Mouse (Mus musculus): ENCODE data around the gene Ctnna3.
"Not testable (repeated sequence)": the region's sequence is repeated elsewhere in the genome, so short reads cannot be mapped to it uniquely, and the experiment has no call there.

Gene Ctnna3

DNA sequence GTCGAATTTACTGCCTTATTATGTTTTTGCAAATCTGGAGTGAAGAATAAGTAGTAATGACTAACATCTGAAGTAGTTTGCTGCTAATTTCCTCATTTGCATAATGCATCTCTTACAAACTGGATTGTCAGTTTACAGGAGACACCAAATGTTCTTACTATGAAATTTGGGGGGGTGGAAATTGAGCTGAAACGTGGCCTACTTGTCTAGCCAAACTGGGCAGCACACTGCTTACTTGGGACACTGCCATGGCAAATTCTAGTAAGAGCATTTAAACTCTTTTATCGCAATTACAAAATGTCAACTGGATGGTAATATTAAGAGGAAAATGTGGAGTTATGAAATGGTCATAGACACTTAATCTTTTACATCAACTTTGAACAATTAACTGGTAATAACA is 716.6 kb downstream of the Ctnna3 start:
- DNase-seq (ENCODE audit: low read depth, low spot score), result no peak

DNA sequence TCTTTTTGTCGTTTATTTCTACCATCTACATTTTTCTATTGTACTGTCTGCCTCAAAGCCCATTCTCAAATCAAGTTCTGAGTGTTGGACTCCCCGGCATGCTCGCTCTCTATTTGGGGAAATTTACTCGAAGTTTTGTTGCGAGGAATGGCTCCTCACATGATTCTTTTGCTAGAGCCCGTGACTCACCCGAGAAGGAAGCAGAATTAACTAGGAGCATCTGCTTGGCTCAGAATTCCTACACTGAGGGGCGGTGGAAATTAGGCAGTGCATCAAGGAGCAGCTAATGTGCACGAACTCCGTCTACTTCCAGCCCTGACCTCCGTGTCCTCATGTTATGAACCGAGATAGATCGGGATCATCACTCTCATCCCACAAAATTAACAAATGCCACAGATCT is 751.8 kb downstream of the Ctnna3 start:
- DNase-seq (ENCODE audit: low read depth, low spot score), result no peak

DNA sequence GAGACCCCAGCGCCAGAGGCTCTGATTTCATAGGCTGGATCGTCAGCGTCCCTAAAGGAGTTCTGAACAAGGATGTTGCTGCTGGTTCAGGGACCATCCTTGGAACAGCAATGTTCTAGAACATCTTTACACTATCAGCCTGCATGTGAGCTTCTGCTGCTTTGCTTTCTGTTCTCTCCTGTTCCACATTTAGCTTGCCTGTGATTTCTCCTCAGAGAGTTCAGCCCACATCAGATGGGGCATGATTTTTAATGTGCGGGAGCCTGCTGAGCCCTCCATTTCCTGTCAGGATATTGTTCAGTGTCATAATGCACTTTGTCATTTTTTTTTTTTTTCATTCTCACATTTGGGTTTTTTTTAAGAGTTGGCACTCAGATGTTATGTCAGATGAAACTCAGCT is 752.8 kb downstream of the Ctnna3 start:
- DNase-seq (ENCODE audit: low read depth, low spot score), result no peak

DNA sequence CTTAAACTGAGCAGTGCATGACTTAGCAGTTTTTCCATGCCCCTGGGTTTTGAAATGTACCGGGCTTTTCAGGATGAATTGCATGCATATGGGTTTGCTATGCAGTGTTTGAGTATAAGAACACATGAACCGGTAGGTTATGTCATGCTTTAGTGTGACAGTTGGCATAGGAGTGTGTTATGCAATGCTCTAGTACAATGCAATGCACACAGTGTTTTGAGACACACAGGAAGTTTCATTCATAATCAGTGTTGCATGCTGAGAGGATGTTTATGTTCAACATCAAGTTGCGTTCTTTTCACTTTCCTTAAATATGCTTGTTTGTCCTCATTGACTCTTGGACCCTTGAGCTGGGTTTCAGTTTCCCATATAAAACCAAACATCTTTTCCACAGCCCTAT is 758.1 kb downstream of the Ctnna3 start:
- no peak for DNase-seq (ENCODE audit: low read depth, low spot score)

DNA sequence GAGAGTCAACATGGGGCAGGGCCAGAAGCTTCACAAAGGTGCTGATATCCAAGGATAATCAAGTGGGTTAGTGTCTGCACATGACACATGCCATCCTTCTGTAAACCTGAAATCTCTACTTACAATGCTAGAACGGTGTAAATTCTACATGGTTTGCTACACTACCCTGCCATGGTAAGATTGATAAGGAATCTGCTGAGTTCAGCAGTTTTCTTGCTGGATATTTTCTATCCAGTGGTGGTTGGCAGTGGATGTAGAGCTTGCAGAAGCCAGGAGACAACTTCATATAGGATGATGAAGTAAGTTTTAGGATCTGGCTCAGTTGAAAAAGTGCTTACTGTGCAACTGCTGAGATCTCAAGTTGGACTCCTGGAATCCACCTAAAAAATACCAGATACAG is 767.7 kb downstream of the Ctnna3 start:
- DNase-seq (ENCODE audit: low read depth, low spot score), result no peak

DNA sequence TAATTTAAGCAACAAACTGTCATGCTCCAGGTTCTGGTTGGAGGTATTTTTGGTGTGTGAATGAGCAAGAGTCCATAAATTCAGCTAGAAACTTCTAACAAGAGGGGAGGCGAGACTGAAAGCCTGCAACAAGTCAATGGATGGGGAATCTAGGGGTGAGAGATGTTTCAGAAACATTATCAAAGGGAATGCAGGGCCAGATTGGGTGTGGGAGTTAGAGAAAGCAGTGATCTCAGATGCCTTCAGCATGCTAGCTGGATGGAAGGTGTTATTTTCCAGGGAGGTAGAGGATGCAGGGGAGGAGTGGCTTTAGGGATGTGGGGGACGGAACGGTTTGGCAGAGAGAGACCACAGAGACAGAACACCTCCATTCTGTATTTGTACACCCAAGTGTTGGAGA is 785.7 kb downstream of the Ctnna3 start:
- DNase-seq (ENCODE audit: low read depth, low spot score), result no peak

DNA sequence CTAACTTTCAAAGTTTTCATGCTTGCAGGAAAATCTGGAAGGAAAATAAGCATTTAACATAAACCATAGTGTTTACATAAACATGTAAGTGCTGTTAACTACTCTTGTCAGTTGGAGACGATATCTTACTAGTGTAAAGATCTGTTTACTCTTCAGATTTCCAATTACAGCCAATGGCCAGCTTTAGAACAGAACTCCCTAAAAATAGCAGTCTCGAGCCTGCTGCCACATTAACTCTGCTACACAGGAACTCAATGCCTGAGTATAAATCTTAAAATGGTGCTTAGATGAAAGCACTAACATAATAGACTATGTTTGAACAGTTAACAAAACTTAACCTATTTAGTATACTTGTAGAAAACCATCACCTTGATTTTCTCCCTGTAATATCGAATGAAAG is 793.1 kb downstream of the Ctnna3 start:
- no peak for DNase-seq (ENCODE audit: low read depth, low spot score)

DNA sequence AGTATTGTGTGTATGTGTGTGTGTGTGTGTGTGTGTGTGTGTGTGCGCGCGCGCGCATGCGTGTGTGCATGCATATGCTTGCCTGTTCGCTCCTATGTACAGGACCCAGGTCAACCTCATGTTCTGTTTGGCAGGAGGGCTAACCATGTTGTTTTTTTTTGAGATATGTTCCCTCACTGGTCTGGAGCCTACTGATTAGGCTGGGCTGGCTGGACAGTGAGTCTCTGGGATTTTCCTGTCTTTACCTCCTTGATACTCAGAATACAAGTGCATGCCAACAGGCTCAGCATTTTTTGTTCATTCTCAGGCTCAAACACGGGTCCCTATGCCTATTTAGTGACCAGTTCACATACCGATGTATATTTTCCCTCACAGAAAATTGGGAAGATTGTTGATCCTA is 794.1 kb downstream of the Ctnna3 start:
- DNase-seq (ENCODE audit: low read depth, low spot score), result no peak

DNA sequence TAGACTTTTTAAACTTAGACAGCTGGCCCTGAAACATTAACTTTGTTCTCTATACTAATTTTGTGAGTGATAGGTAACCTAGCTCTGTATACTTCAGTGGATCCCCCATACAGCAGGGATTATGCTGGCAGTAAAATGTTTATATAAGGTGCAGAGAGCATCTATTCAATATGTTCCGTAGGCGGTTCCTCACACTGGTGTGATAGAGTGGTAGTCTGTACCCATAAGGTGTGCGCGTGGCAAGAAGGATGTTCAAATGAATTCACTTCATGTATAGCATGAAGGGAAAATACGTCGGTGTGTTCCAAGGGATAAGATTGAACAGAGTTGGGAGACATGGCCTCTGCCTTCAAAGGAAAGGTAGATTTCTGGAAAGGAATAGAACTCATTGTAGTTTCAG is 794.5 kb downstream of the Ctnna3 start:
- DNase-seq (ENCODE audit: low read depth, low spot score), result no peak

DNA sequence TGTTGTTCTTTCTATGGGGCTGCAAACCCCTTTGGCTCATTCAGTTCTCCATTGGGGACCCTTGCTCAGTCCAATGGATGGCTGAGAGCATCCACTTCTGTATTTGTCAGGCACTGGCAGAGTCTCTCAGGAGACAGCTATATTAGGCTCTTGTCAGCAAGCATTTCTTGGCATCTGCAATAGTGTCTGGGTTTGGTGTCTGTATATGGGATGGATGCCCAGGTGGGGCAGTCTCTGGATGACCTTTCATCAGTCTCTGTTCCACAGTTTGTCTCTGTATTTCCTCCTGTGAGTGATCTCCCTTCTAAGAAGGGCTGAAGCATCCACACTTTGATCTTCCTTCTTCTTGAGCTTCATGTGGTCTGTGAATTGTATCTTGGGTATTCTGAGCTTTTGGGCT is 795.9 kb downstream of the Ctnna3 start:
- DNase-seq (ENCODE audit: low read depth, low spot score), result not testable (repeated sequence)

DNA sequence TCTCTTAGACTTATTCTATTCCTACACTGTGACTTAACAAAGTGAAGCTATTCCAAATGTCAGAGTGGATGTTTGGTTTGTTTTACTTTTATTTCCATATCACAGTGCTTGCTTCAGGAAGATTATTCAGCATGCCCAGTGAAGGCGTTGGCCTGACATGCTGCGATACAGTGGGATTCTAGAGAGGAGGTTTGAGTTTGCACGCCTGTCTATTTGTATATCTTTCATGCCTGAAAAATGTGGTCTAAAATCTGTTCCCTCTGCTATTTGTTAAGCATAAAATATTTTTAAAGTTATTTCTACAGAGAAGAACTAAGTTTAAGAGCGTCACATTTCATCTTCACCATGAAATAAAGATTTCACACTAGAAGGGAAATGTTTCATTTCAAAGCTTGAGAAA is 813.5 kb downstream of the Ctnna3 start:
- no peak for DNase-seq (ENCODE audit: low read depth, low spot score)

DNA sequence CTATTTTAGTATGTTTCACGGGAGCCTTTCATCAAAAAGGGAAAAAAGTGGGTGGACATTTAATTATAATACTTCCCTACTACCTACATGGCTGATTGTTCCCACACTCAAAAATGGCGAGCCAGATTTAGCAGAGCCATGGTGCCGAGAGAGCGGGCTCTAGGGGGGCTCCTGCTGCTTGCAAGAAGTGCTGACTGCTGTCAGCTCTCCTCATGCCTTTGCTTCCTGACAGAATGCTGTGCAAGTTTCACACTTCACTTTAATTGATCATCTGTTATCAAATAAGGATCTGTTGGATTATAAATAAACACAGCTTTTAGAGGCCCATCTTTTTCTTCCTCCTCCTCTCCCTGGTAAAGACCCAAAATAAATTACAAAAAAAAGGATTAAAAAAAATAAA is 838.3 kb downstream of the Ctnna3 start:
- no peak for DNase-seq (ENCODE audit: low read depth, low spot score)

DNA sequence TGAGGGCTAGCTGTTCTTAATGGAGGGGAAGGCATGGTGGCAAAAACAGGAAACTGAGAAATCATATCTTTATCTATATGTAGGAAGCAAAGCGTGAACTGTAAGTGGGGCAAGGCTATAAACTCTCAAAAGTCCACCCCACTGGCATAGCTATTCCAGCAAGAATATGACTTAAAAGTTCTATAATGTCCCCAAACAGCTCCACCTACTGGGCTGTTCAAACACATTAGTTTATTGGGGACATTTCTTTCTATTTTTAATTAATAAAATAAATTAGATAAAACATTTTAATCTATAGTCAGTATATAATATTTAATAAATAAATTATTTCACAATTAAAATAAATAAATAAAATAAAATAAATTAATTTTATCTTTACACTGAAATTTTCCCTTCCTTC is 845.2 kb downstream of the Ctnna3 start:
- no peak for DNase-seq (ENCODE audit: low read depth, low spot score)

DNA sequence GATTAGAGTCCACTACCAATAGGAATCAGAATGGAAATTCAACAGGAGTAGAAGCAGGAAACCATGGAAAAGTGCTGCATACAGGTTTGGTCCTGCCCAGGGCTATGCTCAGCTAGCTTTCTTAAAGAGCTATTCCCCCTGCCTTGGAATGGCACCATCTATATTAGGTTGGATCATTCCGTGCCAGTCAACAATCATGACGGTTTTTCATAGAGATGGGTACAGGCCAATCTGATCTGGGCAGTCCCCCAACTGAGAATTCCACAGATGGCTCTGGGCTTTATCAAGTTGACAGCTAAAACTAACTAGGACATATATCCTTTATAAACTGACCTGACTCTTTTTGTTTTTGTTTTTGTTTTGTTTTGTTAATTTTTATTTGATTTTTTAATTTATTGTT is 848.9 kb downstream of the Ctnna3 start:
- DNase-seq (ENCODE audit: low read depth, low spot score), result no peak

DNA sequence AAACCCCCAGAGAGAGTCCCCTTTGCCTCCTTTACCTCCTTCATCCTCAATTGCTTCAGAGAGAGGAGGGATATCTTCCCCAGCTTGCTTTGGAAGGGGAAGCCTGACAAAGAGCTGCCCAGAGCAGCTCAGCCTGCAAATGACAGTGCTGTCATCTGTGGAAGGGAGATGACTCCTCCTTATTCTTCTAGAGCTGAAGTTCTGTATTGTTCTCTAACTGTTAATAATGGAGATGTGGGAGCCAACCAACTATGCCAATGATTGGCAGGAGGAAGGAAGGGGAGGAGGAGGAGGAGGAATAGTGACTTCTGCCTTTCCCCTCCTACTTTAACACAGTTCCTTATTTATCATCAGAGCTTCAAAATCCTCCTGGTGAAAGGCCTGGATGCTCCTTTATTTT is 875.9 kb downstream of the Ctnna3 start:
- no peak for DNase-seq (ENCODE audit: low read depth, low spot score)

DNA sequence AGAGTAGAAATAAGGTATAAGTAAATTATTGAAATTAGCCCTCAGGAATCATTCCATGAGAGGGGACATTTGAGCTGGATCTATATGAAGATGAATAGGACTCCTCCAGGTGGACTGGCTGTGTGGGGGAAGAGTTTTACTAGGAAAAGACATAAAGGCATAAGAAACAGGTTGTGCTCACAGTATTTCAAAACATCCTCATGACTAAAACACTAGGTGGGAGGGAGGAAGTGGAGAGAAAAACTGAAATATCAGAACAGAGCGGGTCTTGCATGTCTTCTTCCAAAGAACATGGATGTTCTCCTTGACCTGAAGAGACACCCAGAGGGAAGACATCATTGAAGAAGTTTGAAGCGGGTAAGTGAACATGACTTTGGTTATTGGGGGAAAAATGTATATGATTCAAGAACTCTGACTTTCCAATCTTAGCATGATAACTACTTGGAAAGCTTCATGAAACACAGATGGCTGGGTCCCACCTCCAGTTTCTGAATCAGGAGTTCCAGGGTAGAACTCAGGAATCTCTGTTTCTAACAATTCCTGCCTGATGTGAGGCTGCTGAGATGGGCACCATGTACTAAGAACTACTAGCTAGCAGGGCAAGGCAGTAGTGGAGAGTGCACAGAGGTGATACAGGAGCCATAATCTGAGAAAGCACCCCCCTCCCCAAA is 881.9 kb downstream of the Ctnna3 start:
- DNase-seq (ENCODE audit: low read depth, low spot score), result no peak

DNA sequence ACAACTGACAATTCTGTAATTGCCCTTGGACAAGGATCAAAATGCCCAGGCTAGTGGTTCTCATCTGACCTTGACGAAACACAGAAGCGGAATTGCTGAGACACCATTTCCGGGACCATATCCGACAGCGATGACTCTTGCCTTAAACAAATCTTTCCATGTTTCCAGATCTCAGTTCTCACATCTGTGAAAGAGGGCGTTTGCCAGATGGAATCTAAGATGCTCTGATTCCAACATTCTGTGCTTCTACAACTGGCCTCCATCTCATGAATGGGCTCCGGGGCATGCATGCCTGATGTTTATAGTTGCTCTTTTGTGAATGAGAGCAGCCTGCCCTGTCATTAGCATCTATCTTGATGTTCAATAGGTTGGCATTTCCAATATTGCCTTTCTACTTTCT is 890.4 kb downstream of the Ctnna3 start:
- no peak for DNase-seq (ENCODE audit: low read depth, low spot score)

DNA sequence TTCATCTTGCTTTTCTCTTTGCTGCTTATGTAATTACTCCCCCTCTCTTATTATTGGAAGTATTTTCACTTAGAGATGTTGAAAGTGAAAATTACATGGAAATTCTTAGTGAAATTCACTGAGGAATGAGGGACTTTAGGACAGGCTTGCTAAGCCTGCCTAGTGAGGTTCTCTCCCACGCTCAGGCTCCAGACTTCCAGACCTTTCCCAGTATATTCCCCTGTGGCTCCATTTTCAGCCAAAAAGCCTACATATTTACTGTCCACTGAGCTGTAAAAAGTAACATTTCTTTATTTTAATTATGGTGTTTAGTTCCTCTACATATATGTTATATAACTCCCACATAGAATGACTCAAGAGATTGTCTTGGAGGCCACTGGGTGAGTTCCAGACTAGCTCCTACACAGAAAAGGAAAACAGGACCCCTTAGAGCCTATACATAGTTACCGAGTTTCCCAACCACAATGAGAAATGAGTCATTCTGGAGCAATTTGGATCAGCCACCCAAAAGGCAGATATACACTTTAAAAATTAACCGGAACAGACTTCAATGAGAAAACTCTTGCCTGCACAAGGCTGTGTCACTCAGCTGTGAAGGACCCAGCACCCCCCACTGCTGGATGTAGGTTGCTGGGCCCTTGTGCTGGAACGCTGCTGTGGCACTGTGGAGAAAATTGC is 912.9 kb downstream of the Ctnna3 start:
- no peak for DNase-seq (ENCODE audit: low read depth, low spot score)

DNA sequence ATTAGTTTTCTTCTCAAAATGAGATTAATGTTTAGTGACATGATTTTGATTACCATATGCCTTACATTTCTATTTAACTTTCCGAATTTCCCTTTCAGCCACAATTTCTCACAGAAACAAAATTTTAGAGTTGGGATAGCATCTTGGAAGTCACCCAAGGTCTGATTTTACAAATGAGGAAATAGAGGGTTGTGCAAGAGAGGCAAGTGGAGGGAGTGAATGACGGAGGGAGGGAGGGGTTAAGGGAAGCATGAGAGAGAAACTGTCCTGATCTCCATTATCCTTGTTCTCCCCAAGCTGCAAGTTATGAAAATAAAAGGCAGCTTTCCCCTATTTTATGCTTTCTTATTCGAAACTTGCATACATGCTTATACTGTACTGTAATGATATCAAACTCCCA is 943.4 kb downstream of the Ctnna3 start:
- no peak for DNase-seq (ENCODE audit: low read depth, low spot score)

DNA sequence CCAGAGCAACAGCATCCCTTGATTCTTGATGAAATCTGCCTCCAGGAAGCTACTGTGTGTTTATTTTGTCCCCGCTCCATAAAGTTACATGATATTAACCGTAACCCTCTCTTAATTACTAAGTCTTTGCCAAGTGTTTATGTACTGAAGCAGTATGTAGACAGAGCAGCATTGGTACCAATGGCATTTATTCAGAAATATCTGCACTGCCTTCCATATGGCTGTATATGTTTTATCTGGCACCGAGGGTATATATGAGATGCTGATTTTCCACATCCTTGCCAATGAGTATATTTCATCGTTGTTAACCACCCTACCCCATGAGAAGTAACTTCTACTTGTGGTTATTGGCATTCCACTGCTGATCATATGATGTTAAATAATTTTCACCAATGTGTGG is 947.9 kb downstream of the Ctnna3 start:
- DNase-seq (ENCODE audit: low read depth, low spot score), result no peak

DNA sequence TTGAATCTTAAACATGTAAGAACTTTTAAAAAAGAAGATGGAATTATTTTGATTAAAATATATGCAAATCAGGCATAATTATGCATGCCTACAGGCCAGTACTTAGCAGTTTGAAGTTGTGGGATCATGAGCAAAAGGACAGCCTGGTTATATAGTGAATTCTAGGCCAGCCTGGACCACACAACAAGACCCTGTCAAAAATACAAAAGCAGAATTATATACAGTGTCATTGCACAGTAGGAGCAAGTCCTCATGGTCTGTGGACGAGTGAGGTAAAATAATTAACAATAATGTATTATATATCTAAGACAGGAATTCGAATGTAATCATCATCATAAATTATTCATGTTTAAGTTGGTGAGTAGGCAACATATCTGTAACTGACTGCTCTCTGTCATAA is 966.7 kb downstream of the Ctnna3 start:
- no peak for DNase-seq (ENCODE audit: low read depth, low spot score)

DNA sequence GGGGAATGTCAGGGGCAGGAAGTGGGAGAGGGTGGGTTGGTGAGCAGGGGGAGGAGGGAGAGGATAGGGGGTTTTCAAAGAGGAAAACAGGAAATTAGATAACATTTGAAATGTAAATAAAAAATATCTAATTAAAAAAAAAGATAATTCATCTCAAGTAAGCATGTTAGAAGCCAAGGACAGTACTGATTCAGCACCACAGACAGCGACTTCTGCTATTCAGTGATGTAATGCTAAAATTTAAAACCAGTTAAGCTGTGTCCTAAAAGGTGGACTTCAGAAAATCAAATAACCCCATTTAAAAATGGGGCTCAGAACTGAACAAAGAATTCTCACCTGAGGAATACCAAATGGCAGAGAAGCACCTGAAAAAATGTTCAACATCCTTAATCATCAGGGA is 988.5 kb downstream of the Ctnna3 start:
- DNase-seq (ENCODE audit: low read depth, low spot score), result peak; percentile 41

DNA sequence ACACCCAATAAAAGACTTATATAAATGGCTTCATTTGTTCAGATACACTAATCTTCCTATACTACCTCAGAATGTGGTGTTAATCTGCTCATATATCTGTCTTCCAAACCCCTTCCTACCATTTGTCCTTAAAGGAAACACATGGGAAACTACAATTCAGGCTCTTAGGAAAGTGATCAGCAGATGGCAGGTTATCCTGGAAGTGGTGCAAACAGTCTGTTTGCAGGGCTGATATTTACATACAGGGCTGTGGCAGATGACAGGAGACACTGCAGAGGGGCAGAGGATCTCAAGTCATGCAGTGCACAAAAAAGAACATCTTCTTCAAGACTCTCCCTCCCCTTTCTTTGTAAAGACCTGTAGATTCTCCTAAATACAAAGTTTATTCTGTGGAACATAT is 1008.8 kb downstream of the Ctnna3 start:
- no peak for DNase-seq (ENCODE audit: low read depth, low spot score)

DNA sequence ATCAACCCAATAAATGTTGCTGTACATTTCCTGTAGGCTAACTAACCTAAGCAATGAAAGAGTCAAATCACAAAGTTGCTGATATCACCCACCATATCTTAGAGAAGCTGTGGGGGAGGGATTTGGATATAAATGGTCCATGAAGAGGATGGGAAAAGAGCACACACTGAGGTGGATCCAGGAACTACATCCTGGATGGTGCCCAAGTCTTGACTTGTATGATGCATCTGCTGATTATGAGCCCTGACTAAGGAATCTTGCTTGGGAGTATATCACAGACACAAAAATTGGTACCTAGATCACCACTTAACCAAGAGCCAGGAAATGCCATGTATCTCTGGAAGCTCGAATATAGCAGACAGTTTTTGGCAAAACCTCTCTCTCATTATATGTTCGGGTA is 1018.7 kb downstream of the Ctnna3 start:
- DNase-seq (ENCODE audit: low read depth, low spot score), result no peak

Measured in mesoderm, embryonic 11.5 days (tissue).